Mouse (Mus musculus): ENCODE results near the gene Stk38.
A peak's percentile ranks its signal among the peaks of the same experiment; 100 is the strongest.

GRCm38 (mm10) chr17:29048748-29049507 is 41.1 kb upstream of the Stk38 start:
- TF ChIP-seq CTCF (IDR thresholded peaks at IDR 0.05; ENCODE audit: low read depth, low read length) (peak; percentile 92), POLR2A (IDR thresholded peaks at IDR 0.05; ENCODE audit: extremely low read depth, insufficient read depth, low read length) (no peak)

All from liver, adult 2 months (tissue).